Mouse (Mus musculus) lung, embryonic 15.5 days (tissue): ENCODE data around the gene Fam213b. TPM values are rescaled to one million over a fixed set of nuclear protein-coding genes. Genes with fewer than 3 reads are reported as not detected.

ENCODE experiments used
- ATAC-seq: fragments of 200-750 bp; cut with Nextera tagmentation; 2 replicates; pipeline ENCODE4 v1.8.0; 2017; ENCODE audit warnings: moderate number of reproducible peaks, borderline replicate concordance; ENCODE audit not compliant: low FRiP score, low TSS enrichment; ENCODE audit errors: extremely low read depth
- H3K27ac ChIP-seq: fragments of 300-500 bp; sonication (generic); 2 replicates; pipeline ENCODE4 v1.5.1; 2015; ENCODE audit warnings: moderate library complexity, mild to moderate bottlenecking, inconsistent platforms
- H3K27me3 ChIP-seq: fragments of 300-500 bp; sonication (generic); 2 replicates; pipeline ENCODE4 v1.6.1; 2015; ENCODE audit warnings: inconsistent platforms
- H3K36me3 ChIP-seq: fragments of 300-500 bp; sonication (generic); 2 replicates; pipeline ENCODE4 v1.6.1; 2015; ENCODE audit warnings: inconsistent platforms
- H3K4me1 ChIP-seq: fragments of 300-500 bp; sonication (generic); 2 replicates; pipeline ENCODE4 v1.6.1; 2015; ENCODE audit warnings: inconsistent platforms
- H3K4me2 ChIP-seq: fragments of 300-500 bp; sonication (generic); 2 replicates; pipeline ENCODE4 v1.6.1; 2015; ENCODE audit warnings: inconsistent platforms, mild to moderate bottlenecking, moderate library complexity
- H3K4me3 ChIP-seq: fragments of 300-500 bp; sonication (generic); 2 replicates; pipeline ENCODE4 v1.5.1; 2015; ENCODE audit warnings: mild to moderate bottlenecking, inconsistent platforms
- H3K9ac ChIP-seq: fragments of 300-500 bp; sonication (generic); 2 replicates; pipeline ENCODE4 v1.6.1; 2015; ENCODE audit warnings: inconsistent platforms
- H3K9me3 ChIP-seq: fragments of 300-500 bp; sonication (generic); 2 replicates; pipeline ENCODE4 v1.6.1; 2016; ENCODE audit warnings: inconsistent platforms
- WGBS: fragments of 180-500 bp; shearing (Covaris S2); methylation state at CpG from one replicate; pipeline ENCODE4 v1.1.7; 2015; 5-methylcytosine and 5-hydroxymethylcytosine counted together
- polyA plus RNA-seq: library from polyadenylated mRNA; unstranded; fragments of >200 nt; fragmentation: Nextera tagmentation; extraction: Ambion mirVana; gene quantifications from 2 replicates; pipeline ENCODE4 v1.2.1, GENCODE M21; 2015

The Fam213b gene
- polyA plus RNA-seq, 1 experiment from 2014 or later: 41.5 TPM

DNA sequence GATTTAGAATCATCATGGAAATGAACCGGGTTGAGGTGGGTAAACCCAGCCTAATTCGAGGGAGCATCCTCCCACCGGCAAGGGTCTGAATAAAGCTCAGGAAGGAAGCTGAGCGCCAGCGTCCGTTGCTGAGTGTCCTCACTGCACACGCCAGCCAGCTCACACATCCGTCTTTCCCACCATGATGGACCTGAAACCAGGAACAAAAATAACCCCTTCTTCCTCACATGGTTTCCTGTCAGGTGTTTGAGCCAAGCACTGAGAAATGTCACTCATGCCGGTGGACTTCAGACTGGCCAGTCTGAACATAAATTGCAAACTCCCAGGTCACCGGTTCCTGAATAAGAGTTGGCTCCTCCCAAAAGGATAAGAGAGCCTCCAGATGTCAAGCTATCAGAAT is 16.4 kb upstream of the Fam213b start:
- WGBS: 73% methylated on average over 10 of the region's 10 CpGs
- Histone ChIP-seq H3K4me1 (peaks cover 11% of the 10 kb centered on the region), H3K36me3 (no peaks in the 10 kb centered on the region), H3K27me3 (no peaks in the 10 kb centered on the region), H3K9ac (no peak overlapping the region), H3K4me3 (no peak overlapping the region), H3K9me3 (no peaks in the 10 kb centered on the region), H3K27ac (no peak overlapping the region), H3K4me2 (no peak overlapping the region)
- ATAC-seq: no peak

DNA sequence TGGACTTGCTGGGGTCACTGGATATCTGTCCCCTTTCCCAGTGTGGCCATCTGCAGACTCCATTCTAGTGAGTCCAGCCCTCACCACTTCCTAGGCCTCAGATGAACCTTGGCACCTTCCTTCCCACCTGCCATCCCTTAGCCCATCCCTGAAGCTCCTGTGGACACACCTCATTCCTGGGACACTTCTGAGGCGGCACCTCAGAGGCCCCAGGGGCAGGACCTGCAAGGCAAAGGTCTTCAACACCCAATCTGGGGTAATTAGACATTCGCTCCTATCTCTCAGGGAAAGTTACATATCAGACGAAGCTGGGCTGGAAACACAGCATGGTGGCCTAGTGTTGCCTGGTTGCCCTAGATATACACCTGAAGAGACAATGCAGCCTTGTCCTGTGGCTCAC is 15.8 kb upstream of the Fam213b start:
- H3K4me1 ChIP-seq: peaks cover 11% of the 10 kb centered on the region
- no peaks in the 10 kb centered on the region for H3K36me3 ChIP-seq
- H3K27me3 ChIP-seq: no peaks in the 10 kb centered on the region
- H3K27ac ChIP-seq: no peak overlapping the region
- no peak overlapping the region for H3K9ac ChIP-seq
- no peak overlapping the region for H3K4me2 ChIP-seq
- no peak overlapping the region for H3K4me3 ChIP-seq
- no peaks in the 10 kb centered on the region for H3K9me3 ChIP-seq
- 60% methylated on average over 3 of the region's 3 CpGs for WGBS
- no peak for ATAC-seq

DNA sequence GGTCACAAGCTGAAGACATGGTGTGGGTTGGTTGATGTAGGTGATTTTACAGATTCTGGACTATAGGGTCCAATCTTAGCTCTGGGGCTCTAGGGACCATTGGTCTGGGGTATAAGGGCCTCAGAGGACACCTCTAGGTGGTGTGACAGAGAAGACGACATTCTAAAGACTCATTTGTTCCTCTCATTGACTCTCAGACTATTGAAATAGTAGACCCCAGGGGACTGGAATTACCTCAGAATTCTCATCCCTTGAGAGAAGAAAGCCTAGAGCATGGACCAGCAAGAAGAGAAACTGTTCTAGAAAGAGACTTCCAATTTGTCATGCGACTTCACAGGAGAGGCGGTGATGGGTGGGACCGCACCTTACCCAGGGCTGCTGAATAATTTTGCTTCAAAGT is 15.3 kb upstream of the Fam213b start:
- no peak overlapping the region for H3K27ac ChIP-seq
- H3K36me3 ChIP-seq: no peaks in the 10 kb centered on the region
- WGBS: 93% methylated on average over 4 of the region's 4 CpGs
- no peaks in the 10 kb centered on the region for H3K27me3 ChIP-seq
- no peak overlapping the region for H3K9ac ChIP-seq
- H3K4me1 ChIP-seq: peaks cover 11% of the 10 kb centered on the region
- no peak overlapping the region for H3K4me2 ChIP-seq
- H3K9me3 ChIP-seq: no peaks in the 10 kb centered on the region
- ATAC-seq: no peak
- H3K4me3 ChIP-seq: no peak overlapping the region

DNA sequence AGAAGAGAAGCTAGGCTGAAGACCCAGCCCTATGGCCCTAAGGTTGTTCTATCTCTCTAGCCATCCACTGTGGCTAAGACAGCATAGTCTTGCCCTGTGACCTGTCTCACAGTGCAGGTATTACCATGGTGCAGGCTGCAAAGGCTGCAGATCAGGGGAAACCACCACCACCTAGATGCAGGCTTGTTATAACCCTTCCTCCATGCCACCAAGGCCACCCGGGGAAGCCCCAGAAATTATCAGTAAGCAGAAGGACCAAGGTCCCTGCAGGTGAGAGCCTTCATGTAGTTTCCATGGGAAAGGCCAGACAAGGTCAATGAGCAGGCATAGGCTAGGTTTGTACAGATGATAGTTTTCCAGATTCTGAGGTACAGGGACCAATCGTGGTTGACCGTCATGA is 14.9 kb upstream of the Fam213b start:
- no peak for ATAC-seq
- no peak overlapping the region for H3K9ac ChIP-seq
- no peaks in the 10 kb centered on the region for H3K27me3 ChIP-seq
- 92% methylated on average over 3 of the region's 3 CpGs for WGBS
- H3K4me1 ChIP-seq: peaks cover 11% of the 10 kb centered on the region
- H3K4me3 ChIP-seq: no peak overlapping the region
- H3K36me3 ChIP-seq: no peaks in the 10 kb centered on the region
- no peak overlapping the region for H3K27ac ChIP-seq
- H3K9me3 ChIP-seq: no peaks in the 10 kb centered on the region
- no peak overlapping the region for H3K4me2 ChIP-seq

DNA sequence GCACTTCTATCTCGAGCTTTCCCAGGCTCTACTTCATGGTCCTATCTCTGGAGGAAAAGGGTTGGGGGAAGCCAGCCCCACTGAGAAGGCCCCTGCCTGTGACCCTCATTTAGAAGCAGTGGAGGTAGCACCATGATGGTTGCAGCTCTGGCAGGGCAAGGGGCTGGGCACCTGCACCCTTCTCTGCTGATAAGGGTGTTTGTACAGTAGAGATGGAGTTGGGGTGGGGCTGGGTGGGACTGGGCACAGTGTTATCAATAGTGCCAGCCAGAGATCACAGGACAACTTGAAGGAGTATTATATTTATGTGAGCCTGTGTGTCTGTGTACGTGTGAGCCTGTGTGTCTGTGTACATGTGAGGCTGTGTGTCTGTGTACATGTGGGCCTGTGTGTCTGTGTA is 12.7 kb upstream of the Fam213b start:
- no peaks in the 10 kb centered on the region for H3K27me3 ChIP-seq
- H3K4me3 ChIP-seq: no peak overlapping the region
- H3K27ac ChIP-seq: no peak overlapping the region
- no peak overlapping the region for H3K4me2 ChIP-seq
- peaks cover 16% of the 10 kb centered on the region for H3K4me1 ChIP-seq
- no peaks in the 10 kb centered on the region for H3K36me3 ChIP-seq
- no peaks in the 10 kb centered on the region for H3K9me3 ChIP-seq
- peak; percentile 23; the same call in 1 of the 2 replicates for ATAC-seq
- 70% methylated on average over 2 of the region's 2 CpGs for WGBS
- H3K9ac ChIP-seq: no peak overlapping the region

DNA sequence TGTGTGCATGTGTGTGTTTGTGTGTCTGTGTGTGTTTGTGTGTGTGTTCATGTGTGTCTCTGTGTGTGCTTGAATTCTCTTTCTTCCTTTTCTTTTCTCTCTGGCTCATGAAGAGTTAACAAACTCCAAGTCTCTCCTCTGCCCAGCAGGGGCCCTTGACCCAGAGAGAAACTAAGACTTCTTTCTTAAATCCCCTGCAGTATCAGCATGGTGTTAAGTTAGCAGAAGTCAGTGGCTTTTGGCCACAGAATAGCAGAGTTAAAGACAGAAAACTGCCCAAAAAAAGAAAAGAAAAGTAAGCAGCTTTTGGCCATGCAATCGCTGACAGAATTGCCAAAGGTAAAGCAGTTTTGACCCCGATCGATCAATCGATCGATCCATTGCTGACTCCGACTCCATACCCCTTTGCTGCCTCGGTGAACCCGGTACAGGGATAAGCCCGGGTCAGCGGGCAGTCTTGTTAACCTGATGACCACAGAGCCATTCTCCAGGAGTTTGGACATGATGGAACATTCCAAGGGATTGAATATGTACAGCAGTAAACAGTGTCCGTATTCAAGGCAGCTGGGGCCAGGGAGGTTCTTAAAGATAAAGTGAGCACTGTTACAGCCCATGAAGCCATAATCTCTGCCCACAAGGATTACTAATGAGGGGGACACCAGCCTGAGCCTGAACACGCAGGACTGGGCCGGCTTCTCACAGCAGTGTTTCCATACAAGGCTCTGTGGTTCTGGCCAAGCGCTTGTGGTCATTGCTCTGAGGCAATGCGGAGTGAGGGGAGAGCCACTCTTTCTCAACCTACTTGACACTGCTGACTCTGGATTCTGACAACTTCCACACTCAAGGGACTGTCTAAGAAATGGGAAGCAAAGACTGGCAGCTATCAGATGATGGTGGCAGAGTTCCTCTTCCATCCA is 11.9 kb upstream of the Fam213b start:
- 24% methylated on average over 15 of the region's 15 CpGs for WGBS
- H3K4me3 ChIP-seq: no peak overlapping the region
- H3K27me3 ChIP-seq: no peaks in the 10 kb centered on the region
- peak; percentile 41; the same call in 1 of the 2 replicates for ATAC-seq
- no peak overlapping the region for H3K27ac ChIP-seq
- no peaks in the 10 kb centered on the region for H3K36me3 ChIP-seq
- H3K4me2 ChIP-seq: no peak overlapping the region
- H3K9me3 ChIP-seq: no peaks in the 10 kb centered on the region
- H3K4me1 ChIP-seq: peaks cover 16% of the 10 kb centered on the region
- H3K9ac ChIP-seq: 0 out of 2 replicates have a peak overlapping the region, but pooled peaks have one; percentile 6

DNA sequence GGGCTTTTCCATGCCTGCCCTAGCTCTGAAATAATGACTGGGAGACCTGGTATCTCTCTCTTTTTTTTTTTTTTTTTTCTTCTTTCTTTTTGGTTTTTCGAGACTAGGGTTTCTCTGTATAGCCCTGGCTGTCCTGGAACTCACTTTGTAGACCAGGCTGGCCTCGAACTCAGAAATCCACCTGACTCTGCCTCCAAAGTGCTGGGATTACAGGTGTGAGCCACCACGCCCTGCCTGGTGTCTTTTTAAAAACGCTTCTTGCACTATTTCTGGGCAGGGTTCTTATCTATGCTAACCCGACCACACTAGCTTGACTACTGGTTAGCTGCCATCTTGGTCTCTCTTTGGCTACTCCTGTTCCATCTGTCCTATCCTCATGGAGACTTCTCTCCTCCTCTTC is 9.6 kb upstream of the Fam213b start:
- Histone ChIP-seq H3K9me3 (no peaks in the 10 kb centered on the region), H3K4me2 (no peak overlapping the region), H3K4me3 (no peak overlapping the region), H3K27ac (no peak overlapping the region), H3K36me3 (no peaks in the 10 kb centered on the region), H3K9ac (no peak overlapping the region), H3K27me3 (no peaks in the 10 kb centered on the region), H3K4me1 (peaks cover 21% of the 10 kb centered on the region)
- ATAC-seq: no peak
- WGBS: 80% methylated on average over 5 of the region's 5 CpGs

DNA sequence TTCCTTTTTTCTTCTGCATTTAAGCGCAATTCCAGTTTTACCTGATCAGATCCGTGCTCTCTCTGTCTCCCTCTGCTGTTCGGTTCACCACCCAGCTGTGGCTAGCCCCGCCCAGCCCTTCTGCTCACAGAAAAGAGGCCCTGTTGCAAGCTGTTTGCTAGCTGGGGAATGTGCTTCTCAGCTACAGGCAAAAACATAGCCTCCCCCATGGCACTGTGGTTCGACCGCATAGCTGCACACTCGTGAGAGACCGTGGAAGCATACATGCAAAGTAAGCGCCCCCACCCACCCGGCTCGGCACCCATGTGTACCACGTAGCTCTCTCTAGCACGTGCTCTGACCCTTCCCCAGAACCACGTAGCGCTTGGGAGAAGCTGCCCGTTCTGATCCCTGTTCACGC is 8.9 kb upstream of the Fam213b start:
- Histone ChIP-seq H3K27ac (0 out of 2 replicates have a peak overlapping the region, but pooled peaks have one; percentile 2), H3K4me3 (no peak overlapping the region), H3K27me3 (no peaks in the 10 kb centered on the region), H3K9me3 (no peaks in the 10 kb centered on the region), H3K4me2 (peak overlapping the region; percentile 47), H3K9ac (peak overlapping the region; percentile 13; the same call in 1 of the 2 replicates), H3K36me3 (no peaks in the 10 kb centered on the region), H3K4me1 (peaks cover 21% of the 10 kb centered on the region)
- WGBS: 28% methylated on average over 17 of the region's 17 CpGs
- ATAC-seq: peak; percentile 55; the same call in 1 of the 2 replicates

DNA sequence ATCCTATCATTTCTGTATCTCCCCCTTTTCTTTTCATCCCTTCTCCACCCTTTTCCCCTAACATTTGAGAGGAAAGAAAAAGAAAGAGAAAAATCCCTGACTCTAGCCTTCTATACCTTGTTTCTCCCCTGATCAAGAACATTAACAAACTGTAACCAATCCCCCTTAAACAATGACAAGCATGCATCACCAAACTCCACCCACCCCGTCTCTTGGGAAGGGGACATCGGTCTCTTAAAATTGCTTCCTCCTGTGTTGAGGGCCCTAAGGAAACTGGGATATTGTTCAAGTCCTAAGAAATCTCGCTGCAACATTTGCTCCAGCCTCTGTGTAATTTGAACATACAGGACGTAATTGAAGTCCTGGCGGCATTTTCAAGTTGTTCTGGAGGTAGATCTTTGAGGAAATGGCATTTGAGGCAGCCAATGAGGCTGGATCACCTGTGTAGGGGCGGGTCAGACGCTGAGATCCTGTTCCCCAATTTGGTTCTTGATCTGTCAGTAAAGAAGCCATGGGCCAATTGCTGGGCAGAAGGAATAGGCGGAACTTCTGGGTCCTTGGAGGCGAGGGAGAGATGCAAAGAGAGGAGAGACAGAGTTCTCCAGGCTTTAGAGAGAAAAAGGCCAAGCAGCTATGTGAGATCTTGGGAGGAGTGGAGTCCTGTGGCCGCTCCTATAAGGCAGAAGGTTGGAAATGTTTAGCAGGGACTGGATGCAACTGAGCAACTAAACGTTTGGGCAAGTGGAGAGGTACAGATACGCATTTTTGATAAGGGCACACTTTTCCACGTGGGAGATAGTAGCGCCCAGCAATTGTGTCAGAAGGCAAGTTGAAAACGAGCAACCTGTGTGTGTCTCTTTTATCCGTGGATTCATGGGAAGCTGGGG is 5.5 kb upstream of the Fam213b start:
- Histone ChIP-seq H3K4me3 (peak overlapping the region; percentile 49), H3K4me1 (peaks cover 11% of the 10 kb centered on the region), H3K27ac (peak overlapping the region; percentile 61), H3K36me3 (no peaks in the 10 kb centered on the region), H3K9ac (peak overlapping the region; percentile 53), H3K27me3 (no peaks in the 10 kb centered on the region), H3K9me3 (no peaks in the 10 kb centered on the region), H3K4me2 (peak overlapping the region; percentile 83)
- 3% methylated on average over 16 of the region's 16 CpGs for WGBS
- ATAC-seq: peak; percentile 92; the same call in 1 of the 2 replicates

DNA sequence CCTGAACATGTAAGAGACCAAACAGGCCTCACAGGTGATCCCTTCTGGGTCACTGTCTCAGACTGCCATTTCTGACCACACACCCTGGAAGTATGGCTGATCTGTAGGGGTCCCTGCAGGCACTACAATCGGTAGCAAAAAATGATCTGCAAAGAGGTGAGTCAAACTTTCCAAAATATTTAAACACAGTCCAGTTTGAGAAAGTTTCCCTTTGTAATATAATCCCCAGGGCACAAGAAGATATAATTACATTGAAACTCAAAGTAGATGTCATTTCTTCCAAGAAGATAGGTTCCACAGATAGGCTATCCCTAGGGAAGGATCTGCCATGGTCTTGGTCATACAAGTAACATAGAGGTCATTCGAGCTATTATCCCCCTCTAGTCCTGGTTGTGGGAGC is 3.4 kb upstream of the Fam213b start:
- no peaks in the 10 kb centered on the region for H3K27me3 ChIP-seq
- H3K4me3 ChIP-seq: no peak overlapping the region
- WGBS: 80% methylated on average over 2 of the region's 2 CpGs
- H3K36me3 ChIP-seq: no peaks in the 10 kb centered on the region
- H3K9me3 ChIP-seq: no peaks in the 10 kb centered on the region
- peaks cover 21% of the 10 kb centered on the region for H3K4me1 ChIP-seq
- ATAC-seq: no peak
- H3K9ac ChIP-seq: no peak overlapping the region
- H3K4me2 ChIP-seq: no peak overlapping the region
- H3K27ac ChIP-seq: no peak overlapping the region

DNA sequence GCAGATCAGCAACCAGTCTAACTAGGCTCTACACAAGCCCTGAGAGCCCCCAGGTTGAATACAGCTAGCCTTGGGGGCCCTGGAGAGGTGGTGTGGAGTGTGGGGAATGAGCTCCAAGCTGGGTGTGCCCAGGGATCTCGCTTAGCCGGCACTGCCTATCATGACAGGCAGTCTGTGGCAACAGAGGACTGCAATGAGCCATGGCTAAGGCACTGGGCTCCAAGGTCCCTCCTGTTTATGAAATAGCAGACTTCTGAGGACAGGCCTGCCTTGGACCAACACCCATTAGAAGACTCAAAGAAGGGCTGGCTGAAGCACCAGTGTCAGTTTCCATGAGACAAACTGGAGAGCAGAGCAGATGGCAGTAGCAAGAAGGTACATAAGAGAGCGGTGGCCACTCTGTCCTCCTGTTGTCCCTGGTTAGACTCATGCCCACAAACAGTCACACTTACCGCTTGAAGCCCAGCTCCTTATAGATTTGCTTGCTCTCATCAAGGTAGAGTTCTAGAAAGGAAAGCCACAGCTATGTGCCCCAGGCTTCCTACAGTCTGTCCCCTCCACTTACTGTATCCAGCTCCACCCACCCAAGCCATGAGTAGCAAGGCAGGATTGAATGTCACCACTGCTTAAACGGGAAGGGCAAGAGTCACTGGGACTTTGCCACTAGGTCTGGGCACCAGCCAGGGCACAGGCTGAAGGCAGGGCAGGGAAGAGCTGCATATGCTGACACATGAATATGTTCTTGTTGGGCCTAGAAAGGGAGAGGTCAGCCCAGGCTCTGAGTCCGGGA is 1.1 kb downstream of the Fam213b start:
- Histone ChIP-seq H3K4me1 (peaks cover 19% of the 10 kb centered on the region), H3K9me3 (no peaks in the 10 kb centered on the region), H3K9ac (peak overlapping the region; percentile 71), H3K4me3 (peak overlapping the region; percentile 57), H3K4me2 (peak overlapping the region; percentile 97), H3K27ac (no peak overlapping the region), H3K36me3 (no peaks in the 10 kb centered on the region), H3K27me3 (no peaks in the 10 kb centered on the region)
- 61% methylated on average over 6 of the region's 6 CpGs for WGBS
- ATAC-seq: no peak
